Mouse (Mus musculus): Measurements from ENCODE around the gene Eif2ak4. TPM values are rescaled to one million over a fixed set of nuclear protein-coding genes. Genes with fewer than 3 reads are reported as not detected.

Eif2ak4 gene
- polyA plus RNA-seq, 1 experiment from 2014 or later, result 7.7 TPM

DNA sequence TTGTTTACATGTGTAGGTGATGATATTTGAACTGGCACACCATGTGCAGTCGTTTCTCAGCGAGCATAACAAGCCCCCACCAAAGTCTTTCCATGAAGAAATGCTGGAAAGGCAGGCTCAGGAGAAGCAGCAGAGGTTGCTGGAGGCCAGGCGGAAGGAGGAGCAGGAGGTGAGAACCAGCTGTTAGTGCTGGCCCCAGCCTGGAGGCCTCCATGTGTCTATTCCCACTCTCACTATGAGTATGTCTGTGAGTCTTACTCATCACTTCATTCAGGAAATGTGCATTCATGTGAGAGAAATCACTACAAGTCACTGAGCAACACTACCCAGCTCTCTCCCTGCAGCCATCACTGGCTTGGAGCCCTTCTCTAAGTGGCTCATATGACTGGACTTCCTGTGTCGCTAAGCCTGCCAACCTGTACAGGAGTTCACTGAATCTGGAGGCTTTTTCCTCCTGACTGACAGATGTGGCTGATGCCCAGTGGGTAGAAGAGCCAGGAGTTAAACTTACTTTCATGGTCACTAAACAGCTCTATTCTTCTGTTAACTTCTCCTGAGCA lies 20.0 kb downstream of the Eif2ak4 start:
- no peak overlapping the region for H3K9ac ChIP-seq
- H3K4me1 ChIP-seq (replicated peaks), result no peaks in the 10 kb centered on the region
- H3K9me3 ChIP-seq, result no peaks in the 10 kb centered on the region
- peaks cover 33% of the 10 kb centered on the region for H3K36me3 ChIP-seq
- no peaks in the 10 kb centered on the region for H3K27me3 ChIP-seq
- WGBS, result 88% methylated on average over 4 of the region's 4 CpGs
- no peak overlapping the region for H3K4me3 ChIP-seq
- H3K27ac ChIP-seq (replicated peaks), result no peak overlapping the region
- no peak for ATAC-seq (ENCODE audit: low read depth)
- no peak overlapping the region for H3K4me2 ChIP-seq

GRCm38 (mm10) chr2:118412821-118413220 lies 24.4 kb downstream of the Eif2ak4 start:
- H3K4me2 ChIP-seq, result no peak overlapping the region
- WGBS, result 95% methylated on average over 11 of the region's 11 CpGs
- no peaks in the 10 kb centered on the region for H3K9me3 ChIP-seq
- H3K9ac ChIP-seq, result no peak overlapping the region
- no peaks in the 10 kb centered on the region for H3K4me1 ChIP-seq (replicated peaks)
- H3K36me3 ChIP-seq, result peaks cover 56% of the 10 kb centered on the region
- H3K4me3 ChIP-seq, result no peak overlapping the region
- no peak for ATAC-seq (ENCODE audit: low read depth)
- no peaks in the 10 kb centered on the region for H3K27me3 ChIP-seq
- H3K27ac ChIP-seq (replicated peaks), result no peak overlapping the region

DNA sequence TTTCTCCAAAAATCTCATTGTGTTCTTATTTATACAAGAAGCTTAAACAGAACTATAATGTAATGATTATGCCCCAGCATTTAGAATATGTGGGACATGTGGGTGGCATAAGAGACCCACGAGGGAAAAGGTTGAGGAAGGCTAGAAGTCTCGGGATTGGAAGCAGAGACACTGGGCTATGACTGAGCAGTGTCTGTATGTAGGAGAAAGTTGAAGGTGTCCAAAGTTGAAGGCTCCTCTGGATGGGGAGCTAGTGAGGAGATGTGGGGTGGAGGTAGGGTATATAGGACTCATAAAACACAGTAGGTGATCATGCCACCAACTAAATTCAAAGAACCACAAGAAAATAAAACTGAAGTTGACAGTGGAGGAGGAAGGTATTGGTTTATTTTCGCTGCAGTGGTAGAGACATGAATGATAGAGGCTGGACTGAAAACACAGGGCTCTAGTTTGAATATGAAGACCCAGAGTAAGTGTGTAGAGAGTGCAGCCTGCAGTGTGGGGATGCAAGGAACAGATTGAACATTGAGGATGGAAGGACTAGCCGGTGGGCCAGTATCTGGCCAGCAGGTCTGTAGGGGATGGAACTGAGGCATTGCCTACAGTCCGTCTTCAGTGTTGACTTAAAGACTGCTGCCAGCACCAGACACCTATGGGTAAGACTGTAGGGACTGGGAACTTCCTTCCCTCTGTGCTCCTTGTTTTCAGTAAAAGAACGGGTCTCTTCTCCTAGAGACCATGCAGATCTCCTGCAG lies 27.4 kb downstream of the Eif2ak4 start:
- no peak overlapping the region for H3K9ac ChIP-seq
- H3K4me1 ChIP-seq (replicated peaks), result no peaks in the 10 kb centered on the region
- no peak for ATAC-seq (ENCODE audit: low read depth)
- H3K27ac ChIP-seq (replicated peaks), result no peak overlapping the region
- no peaks in the 10 kb centered on the region for H3K9me3 ChIP-seq
- WGBS, result 92% methylated on average over 6 of the region's 6 CpGs
- no peak overlapping the region for H3K4me3 ChIP-seq
- no peaks in the 10 kb centered on the region for H3K27me3 ChIP-seq
- H3K4me2 ChIP-seq, result no peak overlapping the region
- H3K36me3 ChIP-seq, result peaks cover 59% of the 10 kb centered on the region

- H3K4me2 ChIP-seq, result no peak overlapping the region
- no peak overlapping the region for H3K9ac ChIP-seq
- H3K4me1 ChIP-seq (replicated peaks), result no peaks in the 10 kb centered on the region
- H3K9me3 ChIP-seq, result no peaks in the 10 kb centered on the region
- peaks cover 51% of the 10 kb centered on the region for H3K36me3 ChIP-seq
- ATAC-seq (ENCODE audit: low read depth), result no peak
- no peak overlapping the region for H3K4me3 ChIP-seq
- no peaks in the 10 kb centered on the region for H3K27me3 ChIP-seq
- H3K27ac ChIP-seq (replicated peaks), result no peak overlapping the region
- WGBS, result 93% methylated on average over 4 of the region's 4 CpGs
Measured at GRCm38 (mm10) chr2:118418076-118418475, 29.7 kb downstream of the Eif2ak4 start.

- H3K4me1 ChIP-seq (replicated peaks), result no peaks in the 10 kb centered on the region
- no peaks in the 10 kb centered on the region for H3K9me3 ChIP-seq
- 91% methylated on average over 15 of the region's 15 CpGs for WGBS
- no peak overlapping the region for H3K9ac ChIP-seq
- no peak overlapping the region for H3K4me2 ChIP-seq
- H3K27me3 ChIP-seq, result no peaks in the 10 kb centered on the region
- H3K36me3 ChIP-seq, result peaks cover 36% of the 10 kb centered on the region
- H3K27ac ChIP-seq (replicated peaks), result no peak overlapping the region
- no peak for ATAC-seq (ENCODE audit: low read depth)
- no peak overlapping the region for H3K4me3 ChIP-seq
Measured at GRCm38 (mm10) chr2:118421951-118422350, 33.5 kb downstream of the Eif2ak4 start.

DNA sequence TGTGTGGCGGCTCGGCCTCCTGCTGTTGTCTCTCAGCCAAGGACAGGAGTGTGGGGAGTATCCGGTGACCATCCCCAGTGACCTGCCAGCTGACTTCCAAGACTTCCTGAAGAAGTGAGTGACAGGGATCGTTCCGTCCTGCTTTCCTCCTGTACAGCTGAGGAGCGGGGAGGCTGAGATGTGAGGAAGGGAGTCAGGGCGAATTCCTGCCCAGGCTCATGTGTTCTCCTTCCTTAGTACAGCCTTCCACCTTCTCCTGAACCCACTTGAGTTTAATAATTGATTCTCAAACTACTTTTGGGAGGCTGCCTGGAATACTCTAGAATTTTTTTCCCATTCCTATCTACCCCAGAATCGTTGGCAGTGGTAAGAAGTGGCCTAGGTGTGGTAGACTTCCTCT lies 34.0 kb downstream of the Eif2ak4 start:
- no peak overlapping the region for H3K27ac ChIP-seq (replicated peaks)
- no peak overlapping the region for H3K9ac ChIP-seq
- 85% methylated on average over 8 of the region's 8 CpGs for WGBS
- H3K4me3 ChIP-seq, result no peak overlapping the region
- ATAC-seq (ENCODE audit: low read depth), result no peak
- no peaks in the 10 kb centered on the region for H3K9me3 ChIP-seq
- peaks cover 36% of the 10 kb centered on the region for H3K36me3 ChIP-seq
- H3K27me3 ChIP-seq, result no peaks in the 10 kb centered on the region
- no peaks in the 10 kb centered on the region for H3K4me1 ChIP-seq (replicated peaks)
- H3K4me2 ChIP-seq, result no peak overlapping the region

DNA sequence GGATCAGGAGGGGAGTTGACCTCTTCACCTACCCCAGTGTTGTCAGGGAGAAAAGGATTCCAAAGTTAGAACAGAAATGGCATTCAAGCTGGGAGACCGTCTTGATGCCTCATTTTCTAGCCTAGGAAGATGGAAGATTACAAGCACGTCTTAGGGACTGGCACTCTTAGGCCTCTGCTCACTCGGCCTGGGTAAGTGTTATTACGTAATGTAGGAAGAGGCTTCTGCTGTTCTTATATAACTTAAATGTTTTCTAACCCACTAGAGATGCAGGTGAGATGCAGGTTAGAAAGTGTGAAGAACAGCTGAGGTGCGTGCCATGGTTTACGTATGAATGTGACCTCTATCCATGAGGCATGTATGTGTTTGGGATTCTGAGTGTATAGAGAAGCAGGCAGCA lies 39.9 kb downstream of the Eif2ak4 start:
- H3K27me3 ChIP-seq, result no peaks in the 10 kb centered on the region
- no peak overlapping the region for H3K4me2 ChIP-seq
- 87% methylated on average over 6 of the region's 6 CpGs for WGBS
- no peaks in the 10 kb centered on the region for H3K4me1 ChIP-seq (replicated peaks)
- no peak for ATAC-seq (ENCODE audit: low read depth)
- H3K9me3 ChIP-seq, result no peaks in the 10 kb centered on the region
- no peak overlapping the region for H3K9ac ChIP-seq
- H3K36me3 ChIP-seq, result peaks cover 46% of the 10 kb centered on the region
- H3K27ac ChIP-seq (replicated peaks), result no peak overlapping the region
- H3K4me3 ChIP-seq, result no peak overlapping the region

GRCm38 (mm10) chr2:118429297-118429696 lies 40.9 kb downstream of the Eif2ak4 start:
- no peak for ATAC-seq (ENCODE audit: low read depth)
- no peaks in the 10 kb centered on the region for H3K9me3 ChIP-seq
- H3K4me2 ChIP-seq, result no peak overlapping the region
- H3K27ac ChIP-seq (replicated peaks), result no peak overlapping the region
- peaks cover 53% of the 10 kb centered on the region for H3K36me3 ChIP-seq
- no peak overlapping the region for H3K4me3 ChIP-seq
- WGBS, result 86% methylated on average over 9 of the region's 9 CpGs
- H3K9ac ChIP-seq, result no peak overlapping the region
- H3K27me3 ChIP-seq, result no peaks in the 10 kb centered on the region
- H3K4me1 ChIP-seq (replicated peaks), result no peaks in the 10 kb centered on the region

DNA sequence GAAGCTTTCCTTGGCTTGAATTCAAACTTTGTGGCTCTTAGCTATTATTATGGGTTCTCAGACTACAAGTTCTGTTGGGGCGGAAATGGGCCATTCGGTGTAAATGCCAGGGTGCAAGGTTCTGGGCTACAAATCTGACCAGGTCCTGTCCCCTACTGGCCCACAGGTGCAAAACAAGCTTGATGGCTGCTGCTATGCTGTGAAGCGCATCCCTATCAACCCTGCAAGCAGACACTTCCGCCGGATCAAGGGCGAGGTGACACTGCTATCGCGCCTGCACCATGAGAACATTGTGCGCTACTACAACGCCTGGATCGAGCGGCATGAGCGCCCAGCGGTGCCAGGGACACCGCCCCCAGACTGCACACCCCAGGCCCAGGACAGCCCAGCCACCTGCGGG lies 42.2 kb downstream of the Eif2ak4 start:
- Histone ChIP-seq H3K4me2 (no peak overlapping the region), H3K4me1 (replicated peaks) (no peaks in the 10 kb centered on the region), H3K27ac (replicated peaks) (no peak overlapping the region), H3K9me3 (no peaks in the 10 kb centered on the region), H3K36me3 (peaks cover 59% of the 10 kb centered on the region), H3K9ac (no peak overlapping the region), H3K4me3 (no peak overlapping the region), H3K27me3 (no peaks in the 10 kb centered on the region)
- ATAC-seq (ENCODE audit: low read depth), result no peak
- 82% methylated on average over 16 of the region's 16 CpGs for WGBS

GRCm38 (mm10) chr2:118431589-118431988 lies 43.2 kb downstream of the Eif2ak4 start:
- H3K9me3 ChIP-seq, result no peaks in the 10 kb centered on the region
- H3K9ac ChIP-seq, result no peak overlapping the region
- WGBS, result 67% methylated on average over 5 of the region's 5 CpGs
- no peaks in the 10 kb centered on the region for H3K27me3 ChIP-seq
- peaks cover 69% of the 10 kb centered on the region for H3K36me3 ChIP-seq
- H3K4me3 ChIP-seq, result no peak overlapping the region
- no peak overlapping the region for H3K4me2 ChIP-seq
- H3K4me1 ChIP-seq (replicated peaks), result no peaks in the 10 kb centered on the region
- H3K27ac ChIP-seq (replicated peaks), result no peak overlapping the region
- no peak for ATAC-seq (ENCODE audit: low read depth)

DNA sequence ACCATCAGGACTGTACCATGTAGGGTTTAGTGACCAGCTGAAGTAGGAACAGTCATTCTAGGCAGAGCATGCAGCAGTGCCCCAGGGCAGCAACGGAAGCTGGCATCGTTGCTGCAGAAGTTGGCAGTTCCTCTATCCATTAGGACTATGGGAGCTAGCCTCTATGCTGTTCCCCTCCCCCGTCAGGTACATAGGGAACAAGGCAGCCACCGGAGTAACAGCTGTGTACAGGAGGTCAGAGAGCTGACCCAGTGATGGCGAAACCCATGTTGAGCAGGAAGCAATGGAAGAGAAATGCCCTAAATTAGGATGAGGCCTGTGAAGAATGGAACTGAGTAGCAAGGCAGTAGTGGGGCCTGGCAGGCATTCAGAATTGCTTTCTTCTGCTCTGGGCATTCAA lies 53.8 kb downstream of the Eif2ak4 start:
- peaks cover 33% of the 10 kb centered on the region for H3K36me3 ChIP-seq
- H3K4me1 ChIP-seq (replicated peaks), result peaks cover 18% of the 10 kb centered on the region; the same call in 1 of the 2 replicates
- no peak overlapping the region for H3K4me3 ChIP-seq
- H3K27ac ChIP-seq (replicated peaks), result no peak overlapping the region
- 81% methylated on average over 5 of the region's 5 CpGs for WGBS
- no peak overlapping the region for H3K9ac ChIP-seq
- H3K27me3 ChIP-seq, result no peaks in the 10 kb centered on the region
- H3K9me3 ChIP-seq, result no peaks in the 10 kb centered on the region
- no peak overlapping the region for H3K4me2 ChIP-seq
- ATAC-seq (ENCODE audit: low read depth), result no peak

- Histone ChIP-seq H3K27me3 (no peaks in the 10 kb centered on the region), H3K9me3 (no peaks in the 10 kb centered on the region), H3K9ac (no peak overlapping the region), H3K27ac (replicated peaks) (no peak overlapping the region), H3K36me3 (peaks cover 30% of the 10 kb centered on the region), H3K4me2 (no peak overlapping the region), H3K4me1 (replicated peaks) (peaks cover 18% of the 10 kb centered on the region; the same call in 1 of the 2 replicates), H3K4me3 (no peak overlapping the region)
- no peak for ATAC-seq (ENCODE audit: low read depth)
- WGBS, result 93% methylated on average over 4 of the region's 4 CpGs
Measured at GRCm38 (mm10) chr2:118442723-118443122, 54.3 kb downstream of the Eif2ak4 start.
